Mouse (Mus musculus) forebrain, embryonic 16.5 days (tissue): ENCODE results near the gene Rad51b. TPM values are rescaled to one million over a fixed set of nuclear protein-coding genes. Genes with fewer than 3 reads are reported as not detected.

ENCODE experiments used
- ATAC-seq: fragments of 200-750 bp; cut with Nextera tagmentation; 2 replicates; pipeline ENCODE4 v1.8.0; 2017; ENCODE audit warnings: mild to moderate bottlenecking, moderate library complexity
- H3K27ac ChIP-seq: fragments of 300-500 bp; sonication (generic); 2 replicates; pipeline ENCODE4 v1.5.1; 2014; ENCODE audit warnings: low read length, control low read depth
- H3K27me3 ChIP-seq: fragments of 300-500 bp; sonication (generic); replicated peaks from 2 replicates; pipeline ENCODE4 v1.6.1; 2014; ENCODE audit warnings: low read length; ENCODE audit not compliant: control insufficient read depth, insufficient read depth
- H3K36me3 ChIP-seq: fragments of 300-500 bp; sonication (generic); 2 replicates; pipeline ENCODE4 v1.6.1; 2014; ENCODE audit not compliant: control insufficient read depth, insufficient read depth
- H3K4me1 ChIP-seq: fragments of 300-500 bp; sonication (generic); replicated peaks from 2 replicates; pipeline ENCODE4 v1.6.1; 2014; ENCODE audit warnings: low read length; ENCODE audit not compliant: control insufficient read depth, insufficient read depth
- H3K4me2 ChIP-seq: fragments of 300-500 bp; sonication (generic); 2 replicates; pipeline ENCODE4 v1.6.1; 2014; ENCODE audit warnings: mild to moderate bottlenecking, low read length, control low read depth
- H3K4me3 ChIP-seq: fragments of 300-500 bp; sonication (generic); replicated peaks from 2 replicates; pipeline ENCODE4 v1.5.1; 2014; ENCODE audit warnings: mild to moderate bottlenecking, low read length, control low read depth
- H3K9ac ChIP-seq: fragments of 300-500 bp; sonication (generic); replicated peaks from 2 replicates; pipeline ENCODE4 v1.6.1; 2014; ENCODE audit warnings: low read depth, low read length, control low read depth
- H3K9me3 ChIP-seq: fragments of 300-500 bp; sonication (generic); 2 replicates; pipeline ENCODE4 v1.6.1; 2016; ENCODE audit warnings: low read length; ENCODE audit not compliant: control insufficient read depth
- WGBS: fragments of 180-500 bp; shearing (Covaris S2); extraction: QIAGEN DNeasy Blood & Tissue Kit; methylation state at CpG from one replicate; pipeline ENCODE4 v1.1.7; 2014; 5-methylcytosine and 5-hydroxymethylcytosine counted together
- polyA plus RNA-seq: library from polyadenylated mRNA; unstranded; fragments of >200 nt; fragmentation: Nextera tagmentation; extraction: Ambion mirVana; gene quantifications from 2 replicates; pipeline ENCODE4 v1.2.1, GENCODE M21; 2015

The Rad51b gene
- polyA plus RNA-seq, 1 experiment from 2014 or later, result 2.6 TPM

GRCm38 (mm10) chr12:79409126-79409860 is 112.2 kb downstream of the Rad51b start:
- Histone ChIP-seq H3K4me3 (no peak overlapping the region), H3K4me1 (no peaks in the 10 kb centered on the region), H3K27me3 (no peaks in the 10 kb centered on the region), H3K9ac (no peak overlapping the region), H3K4me2 (no peak overlapping the region), H3K27ac (no peak overlapping the region), H3K9me3 (no peaks in the 10 kb centered on the region), H3K36me3 (no peaks in the 10 kb centered on the region)
- no peak for ATAC-seq
- 50% methylated on average over 4 of the region's 4 CpGs for WGBS

GRCm38 (mm10) chr12:79412894-79413507 is 115.9 kb downstream of the Rad51b start:
- Histone ChIP-seq H3K9ac (no peak overlapping the region), H3K4me1 (no peaks in the 10 kb centered on the region), H3K4me3 (no peak overlapping the region), H3K9me3 (no peaks in the 10 kb centered on the region), H3K27me3 (no peaks in the 10 kb centered on the region), H3K27ac (no peak overlapping the region), H3K36me3 (no peaks in the 10 kb centered on the region), H3K4me2 (no peak overlapping the region)
- no peak for ATAC-seq
- WGBS, result 89% methylated on average over 8 of the region's 8 CpGs

GRCm38 (mm10) chr12:79417360-79417759 is 120.3 kb downstream of the Rad51b start:
- Histone ChIP-seq H3K4me3 (no peak overlapping the region), H3K9me3 (no peaks in the 10 kb centered on the region), H3K36me3 (no peaks in the 10 kb centered on the region), H3K27ac (no peak overlapping the region), H3K9ac (no peak overlapping the region), H3K4me2 (no peak overlapping the region), H3K27me3 (no peaks in the 10 kb centered on the region), H3K4me1 (no peaks in the 10 kb centered on the region)
- 64% methylated on average over 6 of the region's 6 CpGs for WGBS
- ATAC-seq, result no peak

- H3K4me2 ChIP-seq, result no peak overlapping the region
These were observed 123.5 kb downstream of the Rad51b start for GRCm38 (mm10) chr12:79420605-79421004.

GRCm38 (mm10) chr12:79429507-79430291 is 132.6 kb downstream of the Rad51b start:
- H3K4me3 ChIP-seq, result no peak overlapping the region
- WGBS, result 46% methylated on average over 7 of the region's 7 CpGs
- no peaks in the 10 kb centered on the region for H3K27me3 ChIP-seq
- H3K9me3 ChIP-seq, result 0 out of 2 replicates have a peak, but pooled peaks cover 3% of the 10 kb centered on the region
- no peak overlapping the region for H3K9ac ChIP-seq
- no peaks in the 10 kb centered on the region for H3K36me3 ChIP-seq
- no peak for ATAC-seq
- H3K27ac ChIP-seq, result no peak overlapping the region
- peaks cover 5% of the 10 kb centered on the region for H3K4me1 ChIP-seq
- H3K4me2 ChIP-seq, result no peak overlapping the region

More at GRCm38 (mm10) chr12:79420605-79421004, 123.5 kb downstream of the Rad51b start:
- no peak overlapping the region for H3K4me3 ChIP-seq
- no peaks in the 10 kb centered on the region for H3K27me3 ChIP-seq
- no peaks in the 10 kb centered on the region for H3K4me1 ChIP-seq
- H3K27ac ChIP-seq, result no peak overlapping the region
- H3K9ac ChIP-seq, result no peak overlapping the region
- 13% methylated on average over 6 of the region's 6 CpGs for WGBS
- H3K9me3 ChIP-seq, result 0 out of 2 replicates have a peak, but pooled peaks cover 3% of the 10 kb centered on the region
- no peak for ATAC-seq
- no peaks in the 10 kb centered on the region for H3K36me3 ChIP-seq

GRCm38 (mm10) chr12:79431138-79431537 is 134.1 kb downstream of the Rad51b start:
- H3K27ac ChIP-seq, result no peak overlapping the region

GRCm38 (mm10) chr12:79433724-79434442 is 136.8 kb downstream of the Rad51b start:
- no peak overlapping the region for H3K27ac ChIP-seq
- H3K9ac ChIP-seq, result no peak overlapping the region
- no peak for ATAC-seq
- no peaks in the 10 kb centered on the region for H3K27me3 ChIP-seq
- H3K36me3 ChIP-seq, result no peaks in the 10 kb centered on the region
- no peak overlapping the region for H3K4me2 ChIP-seq
- no peaks in the 10 kb centered on the region for H3K9me3 ChIP-seq
- peaks cover 5% of the 10 kb centered on the region for H3K4me1 ChIP-seq
- H3K4me3 ChIP-seq, result no peak overlapping the region
- WGBS, result 11% methylated on average over 7 of the region's 7 CpGs

More at GRCm38 (mm10) chr12:79431138-79431537, 134.1 kb downstream of the Rad51b start:
- Histone ChIP-seq H3K4me1 (peaks cover 5% of the 10 kb centered on the region), H3K4me3 (no peak overlapping the region), H3K9ac (no peak overlapping the region), H3K4me2 (no peak overlapping the region), H3K9me3 (no peaks in the 10 kb centered on the region), H3K27me3 (no peaks in the 10 kb centered on the region), H3K36me3 (no peaks in the 10 kb centered on the region)
- 82% methylated on average over 4 of the region's 4 CpGs for WGBS
- ATAC-seq, result no peak

- H3K27me3 ChIP-seq, result no peaks in the 10 kb centered on the region
- no peak overlapping the region for H3K4me3 ChIP-seq
- H3K9me3 ChIP-seq, result no peaks in the 10 kb centered on the region
- H3K36me3 ChIP-seq, result no peaks in the 10 kb centered on the region
- H3K27ac ChIP-seq, result no peak overlapping the region
- WGBS, result 62% methylated on average over 3 of the region's 3 CpGs
- peaks cover 5% of the 10 kb centered on the region for H3K4me1 ChIP-seq
- H3K9ac ChIP-seq, result no peak overlapping the region
- no peak for ATAC-seq
- no peak overlapping the region for H3K4me2 ChIP-seq
These were observed 138.4 kb downstream of the Rad51b start for GRCm38 (mm10) chr12:79435474-79435873.

GRCm38 (mm10) chr12:79436035-79436434 is 139.0 kb downstream of the Rad51b start:
- peaks cover 5% of the 10 kb centered on the region for H3K4me1 ChIP-seq
- WGBS, result 44% methylated on average over 8 of the region's 8 CpGs
- H3K9me3 ChIP-seq, result no peaks in the 10 kb centered on the region
- no peak overlapping the region for H3K27ac ChIP-seq
- no peaks in the 10 kb centered on the region for H3K36me3 ChIP-seq
- H3K9ac ChIP-seq, result no peak overlapping the region
- no peak for ATAC-seq
- no peak overlapping the region for H3K4me3 ChIP-seq
- no peak overlapping the region for H3K4me2 ChIP-seq
- H3K27me3 ChIP-seq, result no peaks in the 10 kb centered on the region
